Mouse (Mus musculus) MEL (cell line): ENCODE data around the gene Lrrc56.

Experiments used
- MAFK ChIP-seq: IDR thresholded peaks from 2 replicates; pipeline ENCODE4 v1.6.1; 2011; ENCODE audit warnings: low read depth, mild to moderate bottlenecking, low read length, improper control_type of control experiment, borderline replicate concordance
- USF1 ChIP-seq: IDR thresholded peaks from 2 replicates; pipeline ENCODE4 v1.6.1; 2014; ENCODE audit warnings: low read depth, mild to moderate bottlenecking, inconsistent platforms, low read length, improper control_type of control experiment, moderate library complexity
- ZKSCAN1 ChIP-seq: IDR thresholded peaks from 2 replicates; pipeline ENCODE4 v1.6.1; 2012; ENCODE audit warnings: low read depth, mild to moderate bottlenecking, inconsistent platforms, low read length, improper control_type of control experiment, moderate library complexity

DNA sequence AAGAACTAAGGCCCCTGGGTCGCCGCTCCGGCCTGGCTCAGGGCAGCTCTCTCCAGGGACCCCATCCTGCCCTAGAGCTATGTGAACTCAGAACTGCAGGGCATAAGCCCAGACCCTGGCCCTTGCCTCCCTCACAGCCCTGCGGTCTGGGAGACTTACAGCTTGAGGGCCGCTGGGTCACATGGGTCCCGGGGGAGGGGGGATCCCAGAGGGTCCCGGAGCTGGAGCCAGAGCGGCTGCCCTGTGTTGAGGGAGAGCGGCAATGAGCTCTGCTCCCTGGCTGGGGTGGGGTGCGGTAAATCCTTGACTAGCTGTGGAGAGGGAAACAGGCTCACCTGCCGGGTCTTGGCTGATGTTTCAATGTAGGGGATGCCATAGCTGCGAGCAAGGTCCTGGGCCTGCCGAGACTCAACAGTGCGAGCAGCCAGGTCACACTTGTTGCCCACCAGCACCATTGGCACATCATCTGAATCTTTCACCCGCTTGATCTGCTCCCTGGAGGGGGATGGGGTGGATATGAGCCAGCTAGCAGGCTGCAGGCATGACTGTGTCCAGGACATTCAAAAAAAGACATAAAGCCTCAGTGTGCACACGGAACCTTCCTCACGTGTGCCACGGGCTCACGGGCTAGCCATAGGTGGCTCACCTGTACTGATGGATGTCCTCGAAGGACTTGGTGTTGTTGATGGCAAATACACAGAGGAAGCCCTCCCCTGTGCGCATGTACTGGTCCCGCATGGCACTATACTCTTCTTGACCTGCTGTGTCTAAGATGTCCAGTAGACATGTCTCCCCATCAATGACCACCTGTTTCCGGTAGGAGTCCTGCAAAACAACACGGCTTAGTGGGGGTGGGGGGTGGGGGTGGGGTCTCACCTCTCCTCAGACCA lies 1.9 kb upstream of the Lrrc56 start:
- TF ChIP-seq MAFK (no peak), USF1 (no peak), ZKSCAN1 (no peak)
